Mouse (Mus musculus): ENCODE data around the gene Tenm2.

Gene Tenm2

DNA sequence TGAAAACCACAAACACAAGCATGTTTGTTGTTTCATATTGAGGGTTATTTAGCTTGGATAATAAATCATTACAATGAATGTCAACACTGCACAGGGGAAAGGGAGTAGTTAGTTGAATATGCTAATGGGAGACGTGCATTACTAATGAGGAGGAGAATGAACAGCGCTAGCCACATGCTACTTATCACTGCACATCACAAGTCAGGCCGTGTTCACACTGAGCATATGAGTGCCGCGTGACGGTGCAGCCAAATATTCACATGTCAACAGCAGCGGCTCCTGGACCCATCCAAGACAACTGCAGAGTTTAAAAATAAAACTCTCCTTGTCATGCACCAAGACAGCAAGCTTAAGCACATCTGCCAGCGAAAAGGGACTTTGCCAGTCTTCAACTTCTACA is 753.6 kb downstream of the Tenm2 start:
- no peak for DNase-seq (ENCODE audit: low spot score in 2 of 2)

DNA sequence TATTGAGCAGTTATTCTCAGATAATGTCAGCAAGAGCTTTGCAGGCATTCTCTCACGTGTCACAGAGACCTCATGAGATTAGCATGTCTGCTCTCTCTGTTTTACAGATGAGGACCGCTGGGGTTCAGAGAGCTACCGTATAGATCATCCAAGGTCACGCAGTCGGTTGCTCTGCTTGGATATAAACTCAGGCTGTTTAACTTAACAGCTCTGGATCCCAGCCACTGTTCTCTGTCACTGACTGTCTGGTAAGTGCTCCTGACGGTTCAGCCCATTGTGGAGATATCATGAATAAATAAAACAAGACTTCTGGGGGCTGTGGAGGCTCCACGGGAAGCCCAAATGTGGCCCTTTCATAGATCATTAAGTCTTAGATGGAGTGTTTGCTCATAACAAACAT is 754.2 kb downstream of the Tenm2 start:
- DNase-seq (ENCODE audit: low spot score in 2 of 2), result no peak

DNA sequence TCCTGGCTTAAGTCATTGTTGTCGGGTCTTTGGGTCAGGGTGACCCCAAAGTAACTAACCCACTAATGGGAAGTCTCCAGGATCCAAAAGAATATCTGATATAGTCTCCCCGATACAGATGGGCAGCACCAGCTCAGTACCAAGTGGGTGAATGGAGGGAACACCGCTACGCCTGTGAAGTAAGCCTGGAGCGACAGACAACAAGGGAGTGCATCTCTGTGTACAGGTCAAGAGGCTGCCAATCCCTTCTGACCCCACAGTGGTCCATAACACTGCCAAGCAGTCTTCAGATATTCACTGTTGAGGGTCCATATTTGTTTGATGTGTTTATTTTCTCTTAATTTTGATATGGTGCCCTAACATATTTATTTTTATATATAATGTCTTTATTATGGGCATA is 754.7 kb downstream of the Tenm2 start:
- no peak for DNase-seq (ENCODE audit: low spot score in 2 of 2)

DNA sequence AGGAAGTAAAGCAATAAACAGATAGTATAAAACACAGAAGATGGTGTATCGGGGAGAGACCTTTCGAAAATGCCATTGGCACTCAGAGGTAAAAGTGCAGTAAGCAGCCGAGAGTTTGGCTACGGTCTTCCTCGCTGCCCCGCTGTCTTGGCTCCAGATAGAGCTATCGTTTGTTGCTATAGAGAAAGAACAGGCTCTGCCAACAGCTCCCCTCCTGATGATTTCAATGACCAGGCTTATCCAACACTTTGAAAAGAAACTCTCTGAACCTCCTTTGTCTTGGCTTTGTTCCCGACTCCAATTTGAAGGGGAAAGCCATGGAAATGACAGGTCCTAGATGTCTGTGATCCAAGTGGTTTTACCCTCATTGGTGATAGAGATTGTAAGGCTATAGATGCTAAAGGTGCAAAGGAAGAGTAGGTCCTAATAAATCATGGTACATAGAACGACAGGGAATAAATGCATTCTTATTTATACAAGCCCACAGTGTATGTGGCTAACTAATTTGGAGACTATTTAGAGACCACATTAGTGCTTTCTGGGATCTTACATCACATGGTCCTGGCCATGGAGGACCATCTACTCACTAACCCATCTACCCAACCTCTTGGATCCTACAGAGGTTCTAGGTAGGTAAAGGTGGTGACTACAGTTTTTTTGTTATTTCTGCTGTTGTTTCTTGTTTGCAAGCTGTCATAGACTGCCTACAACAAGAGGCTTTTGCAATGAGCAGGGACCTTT is 765.8 kb downstream of the Tenm2 start:
- DNase-seq (ENCODE audit: low spot score in 2 of 2), result no peak

DNA sequence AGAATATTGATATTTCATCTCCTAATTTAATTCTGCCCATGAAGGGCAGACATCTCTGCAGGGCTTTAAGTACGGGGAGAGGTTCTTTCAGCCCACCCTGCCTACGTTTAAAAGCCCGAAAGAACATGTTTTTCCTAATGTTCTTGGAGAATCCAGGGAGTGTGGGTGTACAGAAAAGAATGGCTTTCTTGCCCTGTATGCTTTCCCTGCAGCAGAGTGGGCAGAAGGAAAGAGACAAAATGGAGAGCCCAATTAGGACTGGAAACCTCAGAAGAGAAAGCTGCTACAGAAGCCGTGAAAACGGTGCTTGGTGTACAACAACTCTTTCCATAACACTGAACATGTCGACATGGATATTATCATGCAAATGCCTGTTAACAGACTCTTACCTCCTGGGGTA is 777.3 kb downstream of the Tenm2 start:
- DNase-seq (ENCODE audit: low spot score in 2 of 2), result no peak

DNA sequence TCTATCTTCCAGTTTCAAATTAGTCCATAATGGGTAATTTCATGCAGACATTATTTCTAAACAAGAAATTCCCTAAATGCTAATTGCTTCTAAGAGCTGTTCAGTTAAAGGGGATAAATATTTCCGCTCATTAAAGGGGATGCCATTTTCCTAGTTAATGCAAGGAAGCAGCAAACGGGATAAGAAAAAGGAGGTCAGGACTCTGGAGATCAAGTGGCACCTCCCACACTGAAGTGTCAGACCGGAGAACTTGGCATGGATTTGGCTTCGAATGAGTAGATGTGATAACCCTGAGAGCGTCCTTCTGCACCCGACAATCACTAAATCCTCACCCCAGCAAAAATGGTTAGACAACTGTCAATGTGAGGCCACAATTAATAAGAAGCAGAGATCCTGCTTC is 781.7 kb downstream of the Tenm2 start:
- DNase-seq (ENCODE audit: low spot score in 2 of 2), result no peak

DNA sequence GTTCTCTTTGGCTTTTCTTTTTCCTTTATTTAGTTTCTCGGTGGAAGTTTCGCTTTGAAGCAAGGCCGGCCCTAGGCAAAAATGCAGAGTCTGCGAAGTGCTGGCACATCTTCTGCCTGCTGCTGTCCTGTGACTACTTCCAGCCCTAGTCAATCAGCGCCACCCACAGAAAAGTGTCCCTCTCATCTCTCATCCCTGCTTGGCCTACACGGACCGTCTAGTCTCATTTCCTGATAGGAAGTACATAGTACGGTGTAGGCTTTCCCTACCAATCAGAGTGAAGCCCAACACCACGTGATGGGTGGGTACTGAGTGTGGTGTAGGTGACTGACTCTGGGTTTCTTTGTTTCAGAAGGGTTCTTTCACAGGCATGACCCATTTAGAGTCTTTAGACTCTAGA is 783.3 kb downstream of the Tenm2 start:
- DNase-seq (ENCODE audit: low spot score in 2 of 2), result no peak

DNA sequence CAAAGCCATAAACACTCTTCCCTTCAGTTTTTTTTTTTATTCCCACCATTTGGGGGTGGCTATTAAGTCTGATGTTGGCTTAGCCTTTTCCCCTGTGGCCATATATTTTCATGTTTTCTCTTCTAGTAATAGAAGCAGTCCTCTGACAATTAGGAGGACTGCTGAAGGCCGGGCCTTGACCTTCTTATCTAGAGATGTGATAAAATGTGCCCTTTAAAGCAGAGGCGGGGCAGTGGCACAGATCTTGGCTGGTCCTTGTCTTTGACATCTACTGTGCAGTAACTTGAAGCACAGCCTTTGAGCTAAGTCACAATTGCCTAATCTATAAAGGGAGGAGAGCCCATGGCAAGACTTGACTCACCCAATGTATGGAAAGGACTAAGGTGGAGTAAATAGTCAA is 789.4 kb downstream of the Tenm2 start:
- no peak for DNase-seq (ENCODE audit: low spot score in 2 of 2)

DNA sequence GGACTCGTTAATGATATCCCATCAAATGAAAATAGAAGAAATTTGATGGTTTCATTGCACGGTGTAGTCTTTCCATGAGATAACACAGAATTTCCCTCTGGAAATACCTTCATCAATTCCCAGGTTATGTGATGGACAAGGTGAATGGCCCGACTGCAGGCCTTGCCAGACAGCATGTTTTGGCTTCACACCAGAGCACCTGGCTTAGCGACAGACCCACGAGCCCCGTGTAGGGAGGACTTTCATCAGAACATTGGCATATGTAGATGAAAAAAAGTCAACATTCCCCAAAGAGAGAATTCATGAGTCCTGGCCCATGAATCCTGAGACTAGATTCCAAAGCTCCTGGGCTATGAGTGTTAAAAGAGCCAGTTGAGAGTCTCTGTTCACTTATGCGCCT is 791.9 kb downstream of the Tenm2 start:
- no peak for DNase-seq (ENCODE audit: low spot score in 2 of 2)

DNA sequence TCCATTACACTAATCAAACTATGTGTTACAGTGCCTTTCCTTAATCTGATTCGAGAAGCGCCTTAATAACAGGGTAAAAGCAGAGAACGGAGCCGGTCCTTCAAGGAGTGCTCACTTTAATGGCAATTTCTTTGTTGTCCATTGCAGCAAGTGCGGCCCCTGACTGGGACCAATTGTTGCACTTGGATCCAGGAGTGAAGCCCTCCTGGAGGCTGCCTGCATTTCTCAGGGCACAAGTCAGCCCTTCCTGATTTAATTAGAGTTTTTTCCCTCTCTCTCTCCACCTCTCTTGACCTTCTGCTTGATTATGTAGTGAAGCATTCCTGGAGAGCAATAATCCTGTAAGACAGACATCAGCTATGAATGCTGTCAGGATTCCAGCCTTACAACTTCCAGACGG is 794.0 kb downstream of the Tenm2 start:
- no peak for DNase-seq (ENCODE audit: low spot score in 2 of 2)

DNA sequence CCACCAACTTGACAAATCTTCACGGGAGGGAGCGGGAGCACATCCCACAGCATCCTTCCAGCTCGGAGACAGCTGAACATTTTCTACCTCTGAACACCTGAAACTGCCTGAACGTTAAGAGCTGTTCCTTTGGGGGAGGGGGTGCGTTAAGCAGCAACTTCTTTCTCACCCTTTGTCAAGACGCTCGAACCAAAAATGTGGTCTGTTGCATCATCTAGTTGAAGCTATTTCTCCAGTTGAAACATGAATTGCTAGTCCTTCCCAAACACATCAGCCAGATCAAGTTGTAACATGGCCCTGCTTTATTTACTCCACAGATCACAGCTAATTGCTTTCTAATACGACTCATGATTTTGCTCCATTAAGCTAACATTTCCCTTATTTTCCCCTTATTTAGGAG is 799.5 kb downstream of the Tenm2 start:
- DNase-seq (ENCODE audit: low spot score in 2 of 2), result no peak

DNA sequence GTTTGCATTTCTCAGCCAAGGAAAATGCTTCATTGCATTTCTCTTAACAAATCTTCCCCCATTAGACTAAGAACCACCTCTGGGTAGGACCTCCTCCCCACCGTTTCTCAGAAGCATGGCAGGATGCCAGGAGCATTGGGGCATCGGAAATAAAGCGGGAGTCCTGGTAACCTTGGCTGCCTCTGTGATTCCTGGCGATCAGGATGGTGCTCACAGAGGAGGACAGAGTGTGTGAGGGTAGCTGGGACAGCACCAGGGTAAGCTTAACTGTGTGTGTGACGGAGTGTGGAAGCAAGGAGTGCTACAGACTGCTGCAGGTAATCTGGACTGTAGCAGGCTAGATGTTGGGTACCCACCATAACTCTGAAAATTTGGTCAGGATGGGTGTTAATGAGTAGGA is 806.8 kb downstream of the Tenm2 start:
- no peak for DNase-seq (ENCODE audit: low spot score in 2 of 2)

DNA sequence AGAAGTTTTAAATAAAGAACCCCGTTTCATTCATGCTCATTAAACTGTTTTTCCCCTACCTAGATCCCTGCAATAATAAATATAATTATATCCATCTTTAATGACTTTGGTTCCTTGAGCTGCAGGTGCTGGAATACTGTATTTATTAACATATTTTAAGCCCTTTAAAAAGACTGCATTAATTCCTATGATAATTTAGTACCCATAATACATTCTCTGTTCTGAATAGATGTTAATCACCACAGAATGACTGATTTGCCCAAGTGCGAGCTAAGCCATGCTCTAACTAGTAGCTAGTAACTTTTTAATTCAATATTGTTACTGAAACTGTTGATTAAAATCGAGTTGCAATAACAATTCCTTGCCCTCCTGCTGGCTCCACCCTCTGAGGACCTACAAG is 810.8 kb downstream of the Tenm2 start:
- no peak for DNase-seq (ENCODE audit: low spot score in 2 of 2)

DNA sequence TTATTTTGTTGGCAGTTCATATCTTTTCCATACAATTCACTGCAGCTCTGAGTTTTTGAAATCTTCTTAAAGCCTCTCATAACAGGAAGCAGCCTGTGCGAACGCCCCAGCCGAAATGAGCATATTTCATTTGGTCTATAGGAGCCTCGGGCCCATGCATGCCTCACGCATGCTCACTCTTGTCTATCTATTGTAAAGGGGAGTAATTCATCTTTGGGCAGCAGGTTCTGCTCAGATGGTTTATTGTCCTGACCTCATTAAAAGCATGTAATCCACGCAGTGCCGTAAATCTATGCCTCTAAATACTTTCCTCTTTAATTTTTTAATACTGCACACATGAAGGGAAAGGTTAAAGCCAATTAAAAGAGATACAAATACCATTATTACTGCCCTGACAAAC is 815.7 kb downstream of the Tenm2 start:
- no peak for DNase-seq (ENCODE audit: low spot score in 2 of 2)

DNA sequence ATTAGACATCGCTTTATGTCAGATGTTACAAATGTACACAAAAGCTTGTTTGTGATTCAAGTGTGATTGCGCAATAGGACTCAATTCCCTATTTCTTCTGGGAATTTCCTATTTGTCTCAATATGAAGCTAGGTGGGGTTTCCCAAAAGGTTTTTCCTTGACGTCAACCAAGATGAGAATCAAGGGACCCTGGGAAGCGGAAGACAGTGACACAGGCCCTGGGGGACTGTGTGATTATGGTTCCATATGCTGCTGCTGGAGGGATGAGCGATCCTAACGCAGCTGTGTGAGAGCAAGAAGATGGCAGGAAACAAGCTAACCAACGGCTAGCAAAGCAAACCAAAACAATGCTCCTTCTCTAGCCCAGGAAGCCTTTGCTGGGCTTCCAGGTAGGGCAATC is 820.5 kb downstream of the Tenm2 start:
- no peak for DNase-seq (ENCODE audit: low spot score in 2 of 2)

DNA sequence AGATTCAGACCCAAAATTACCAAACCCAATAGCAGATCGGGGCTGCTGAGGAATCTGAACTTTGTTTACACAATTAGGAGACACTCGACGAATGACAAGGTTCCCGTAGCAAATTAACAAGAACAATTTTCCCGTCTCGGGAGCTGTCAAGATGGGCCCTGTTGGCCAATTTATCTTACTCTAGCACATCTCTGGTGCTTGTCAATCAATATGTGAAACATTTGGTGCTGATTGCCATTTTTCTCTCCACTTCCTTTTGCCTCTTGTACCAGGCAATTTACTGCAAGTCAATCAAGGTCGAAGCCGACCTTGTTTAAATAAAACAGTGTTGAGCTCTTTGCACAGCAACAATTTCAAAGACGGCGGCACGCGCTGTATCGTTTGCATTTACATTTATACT is 824.9 kb downstream of the Tenm2 start:
- no peak for DNase-seq (ENCODE audit: low spot score in 2 of 2)

DNA sequence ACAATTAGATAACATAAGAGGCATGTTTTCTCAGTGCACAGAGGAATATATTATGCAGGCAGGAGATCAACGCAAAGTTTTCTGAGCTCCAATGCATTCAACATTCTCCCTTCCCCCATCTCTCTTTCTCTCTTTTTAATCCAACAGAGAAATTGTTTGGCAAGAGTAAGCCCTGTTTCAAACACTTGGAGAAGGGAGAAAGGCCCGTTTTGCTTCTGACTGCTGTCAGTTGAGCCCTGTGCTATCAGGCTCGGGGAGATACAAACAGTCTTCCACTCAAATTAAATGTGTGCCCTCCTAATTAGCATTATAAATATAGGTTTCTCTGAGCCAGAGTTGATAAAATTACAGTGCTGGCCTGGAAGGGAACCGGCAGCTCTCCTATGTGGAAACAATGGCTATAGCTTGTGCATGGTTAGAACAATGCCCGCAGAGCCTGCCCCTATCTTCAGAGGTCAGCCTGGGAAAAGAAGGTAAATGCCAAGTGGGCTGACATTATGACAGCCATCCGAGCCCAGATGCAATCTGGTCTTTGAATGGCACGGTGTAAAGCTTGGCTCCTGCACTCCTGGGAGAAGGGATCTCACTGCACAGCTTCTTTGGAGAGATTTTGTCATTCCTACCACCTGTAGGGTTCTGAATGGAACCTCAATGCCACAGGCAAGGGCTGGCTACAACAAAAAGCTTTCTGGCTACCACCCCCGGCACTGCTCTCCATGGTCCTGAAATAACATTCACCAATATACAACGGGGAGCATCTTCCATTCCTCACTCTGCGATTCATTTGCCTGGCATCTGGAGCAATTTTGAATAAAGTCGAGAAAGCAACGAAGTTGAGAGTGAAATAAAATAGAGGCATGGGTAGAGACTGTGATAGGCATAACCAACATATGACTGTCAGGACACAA is 839.7 kb downstream of the Tenm2 start:
- no peak for DNase-seq (ENCODE audit: low spot score in 2 of 2)

DNA sequence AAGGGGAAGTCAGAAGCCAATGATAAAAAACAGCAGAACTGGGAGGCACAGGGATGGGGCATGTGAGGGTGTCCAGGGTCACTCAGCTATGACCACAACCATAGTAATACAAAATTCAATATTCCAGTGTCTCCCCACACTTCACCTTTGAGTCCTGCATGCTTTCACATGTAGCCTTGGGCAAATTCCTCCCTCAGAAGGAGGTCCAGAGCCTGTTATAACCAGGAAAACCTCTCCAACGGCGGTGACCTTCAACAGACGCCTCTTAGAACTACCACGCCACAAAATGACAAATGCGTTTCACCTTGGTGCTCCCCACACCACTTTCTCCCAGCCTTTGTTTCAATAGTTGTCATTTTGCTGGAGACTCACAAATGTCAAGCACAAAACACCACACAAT is 851.1 kb downstream of the Tenm2 start:
- DNase-seq (ENCODE audit: low spot score in 2 of 2), result no peak

DNA sequence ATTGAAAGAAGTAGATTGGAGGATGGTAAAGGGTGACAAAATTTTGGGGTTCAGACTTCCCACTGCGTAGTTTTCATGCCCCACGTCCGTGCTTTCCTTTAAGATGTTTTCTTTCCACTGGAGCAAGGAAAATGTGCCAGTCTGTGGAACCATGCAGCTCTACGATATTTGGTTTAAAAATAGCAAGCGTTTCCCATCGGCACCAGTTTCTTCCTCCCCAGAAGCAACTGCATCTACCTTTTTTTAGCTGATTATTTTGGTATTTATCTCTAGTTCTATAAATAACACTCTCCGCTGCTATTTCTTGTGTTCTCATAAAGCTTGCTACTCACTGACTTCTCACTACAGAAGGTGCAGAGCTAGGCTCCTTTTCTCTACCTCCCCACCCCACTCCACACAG is 864.0 kb downstream of the Tenm2 start:
- no peak for DNase-seq (ENCODE audit: low spot score in 2 of 2)

DNA sequence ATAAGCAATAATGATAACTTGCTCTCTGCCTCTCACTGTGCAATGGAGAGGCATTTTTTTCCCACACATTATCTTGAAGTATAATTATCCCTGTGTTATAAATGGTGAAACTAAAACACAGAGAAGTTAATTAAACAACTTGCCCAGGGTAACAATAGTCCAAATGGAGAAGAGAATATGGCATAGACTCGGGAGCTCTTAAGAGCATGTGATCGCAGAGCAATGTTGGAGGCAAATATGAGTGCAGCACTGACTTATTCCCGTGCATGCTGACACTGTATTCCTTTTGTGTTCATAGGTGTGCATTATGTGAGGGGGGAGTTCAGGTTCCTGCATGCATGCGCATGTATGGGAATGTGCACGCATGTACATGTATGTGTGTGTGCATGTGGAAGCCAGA is 870.7 kb downstream of the Tenm2 start:
- no peak for DNase-seq (ENCODE audit: low spot score in 2 of 2)

DNA sequence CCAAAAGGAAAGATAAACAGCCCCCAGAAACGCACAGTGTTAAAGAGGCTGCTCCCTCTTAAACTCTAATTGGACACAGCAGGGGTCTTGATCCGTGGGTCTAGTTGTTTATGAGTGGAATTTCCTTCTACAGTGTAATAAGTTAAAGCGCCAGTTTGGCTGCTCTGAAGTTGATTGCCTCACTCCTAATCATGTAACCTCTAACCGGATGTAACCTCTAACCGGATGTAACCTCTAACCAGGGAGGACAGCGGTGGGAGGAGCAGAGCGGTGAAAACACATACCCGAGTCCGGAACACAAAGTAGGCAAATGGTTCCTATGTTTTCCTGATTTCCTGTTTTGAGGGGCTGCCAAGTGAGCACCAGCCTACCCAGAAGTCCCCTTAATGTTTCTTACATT is 871.3 kb downstream of the Tenm2 start:
- DNase-seq (ENCODE audit: low spot score in 2 of 2), result no peak

DNA sequence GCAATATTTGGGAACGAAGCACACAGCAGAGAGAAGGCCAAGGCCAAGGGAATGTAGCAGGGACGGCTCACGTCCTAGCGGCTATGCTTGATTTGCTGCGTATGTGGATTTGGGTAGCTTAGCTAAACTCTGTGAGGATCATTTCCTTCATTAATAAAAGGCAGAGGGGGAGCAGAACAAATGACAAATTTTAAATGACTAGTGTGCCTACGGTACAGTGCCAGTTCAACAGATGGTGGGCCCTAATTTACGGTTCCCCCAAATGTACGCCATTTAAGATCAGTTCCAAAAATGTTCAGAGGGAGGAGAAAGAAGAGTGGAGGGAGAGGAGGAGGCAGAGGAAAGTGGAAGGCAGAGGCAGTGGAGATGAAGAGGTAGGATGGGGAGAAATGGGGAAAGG is 873.2 kb downstream of the Tenm2 start:
- DNase-seq (ENCODE audit: low spot score in 2 of 2), result no peak

DNA sequence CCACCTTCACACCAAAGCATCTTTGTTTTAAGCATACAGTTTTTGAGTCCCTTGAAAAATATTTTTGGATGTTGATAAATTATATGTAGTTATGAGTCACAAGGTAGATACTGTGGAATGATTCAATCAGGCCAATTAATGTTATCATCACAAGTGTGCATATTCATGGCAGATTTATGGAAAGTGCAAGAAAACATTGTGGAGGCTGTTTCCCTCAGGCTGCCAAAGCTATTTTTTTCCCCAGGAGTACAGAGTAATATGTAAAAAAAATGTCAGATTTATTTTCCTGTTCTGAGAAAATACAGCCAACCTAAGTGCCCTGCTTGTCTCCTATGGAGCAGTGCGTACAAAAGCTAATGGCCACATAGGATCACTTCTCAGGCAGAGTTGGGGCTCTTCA is 882.5 kb downstream of the Tenm2 start:
- no peak for DNase-seq (ENCODE audit: low spot score in 2 of 2)

Data from urinary bladder, postnatal 36 days (tissue).